Mouse (Mus musculus): ENCODE measurements around the gene Sh3kbp1. TPM values are rescaled to one million over a fixed set of nuclear protein-coding genes. Genes with fewer than 3 reads are reported as not detected.

The Sh3kbp1 gene
- polyA plus RNA-seq, 1 experiment from 2014 or later: 38.7 TPM

GRCm38 (mm10) chrX:159912061-159912460 lies 285.0 kb downstream of the Sh3kbp1 start:
- H3K4me1 ChIP-seq (replicated peaks; ENCODE audit: control insufficient read depth, insufficient read depth, low read length): no peaks in the 10 kb centered on the region
- no peak overlapping the region for H3K4me2 ChIP-seq (ENCODE audit: low read length)
- DNase-seq (ENCODE audit: low spot score) (no peak), ATAC-seq (replicated peaks; ENCODE audit: low FRiP score, low TSS enrichment, low read depth) (no peak)
- no peaks in the 10 kb centered on the region for H3K27me3 ChIP-seq (replicated peaks; ENCODE audit: control insufficient read depth, insufficient read depth, low read length)
- H3K9me3 ChIP-seq (ENCODE audit: control insufficient read depth, low read length): no peaks in the 10 kb centered on the region
- no peak overlapping the region for H3K4me3 ChIP-seq (ENCODE audit: low read depth, low read length)
- whole genome bisulfite sequencing: 84% methylated on average over 3 of the region's 3 CpGs
- H3K9ac ChIP-seq (ENCODE audit: low read length): no peak overlapping the region
- no peak overlapping the region for H3K27ac ChIP-seq (ENCODE audit: low read depth)
- H3K36me3 ChIP-seq (ENCODE audit: control insufficient read depth, insufficient read depth, low read length): no peaks in the 10 kb centered on the region

GRCm38 (mm10) chrX:159913489-159913888 lies 286.4 kb downstream of the Sh3kbp1 start:
- Histone ChIP-seq H3K27ac (ENCODE audit: low read depth) (no peak overlapping the region), H3K36me3 (ENCODE audit: control insufficient read depth, insufficient read depth, low read length) (no peaks in the 10 kb centered on the region), H3K4me2 (ENCODE audit: low read length) (no peak overlapping the region), H3K27me3 (replicated peaks; ENCODE audit: control insufficient read depth, insufficient read depth, low read length) (no peaks in the 10 kb centered on the region), H3K9me3 (ENCODE audit: control insufficient read depth, low read length) (no peaks in the 10 kb centered on the region), H3K4me1 (replicated peaks; ENCODE audit: control insufficient read depth, insufficient read depth, low read length) (no peaks in the 10 kb centered on the region), H3K9ac (ENCODE audit: low read length) (no peak overlapping the region), H3K4me3 (ENCODE audit: low read depth, low read length) (no peak overlapping the region)
- 75% methylated on average over 3 of the region's 3 CpGs for WGBS
- ATAC-seq (replicated peaks; ENCODE audit: low FRiP score, low TSS enrichment, low read depth) (no peak), DNase-seq (ENCODE audit: low spot score) (no peak)

- ATAC-seq (replicated peaks; ENCODE audit: low FRiP score, low TSS enrichment, low read depth) (no peak), DNase-seq (ENCODE audit: low spot score) (no peak)
- no peaks in the 10 kb centered on the region for H3K4me1 ChIP-seq (replicated peaks; ENCODE audit: control insufficient read depth, insufficient read depth, low read length)
- no peak overlapping the region for H3K9ac ChIP-seq (ENCODE audit: low read length)
- 55% methylated on average over 1 of the region's 1 CpGs for WGBS
- 0 out of 2 replicates have a peak, but pooled peaks cover 3% of the 10 kb centered on the region for H3K27me3 ChIP-seq (replicated peaks; ENCODE audit: control insufficient read depth, insufficient read depth, low read length)
- no peaks in the 10 kb centered on the region for H3K36me3 ChIP-seq (ENCODE audit: control insufficient read depth, insufficient read depth, low read length)
- H3K9me3 ChIP-seq (ENCODE audit: control insufficient read depth, low read length): no peaks in the 10 kb centered on the region
- no peak overlapping the region for H3K27ac ChIP-seq (ENCODE audit: low read depth)
- H3K4me2 ChIP-seq (ENCODE audit: low read length): no peak overlapping the region
- H3K4me3 ChIP-seq (ENCODE audit: low read depth, low read length): no peak overlapping the region
These were observed 288.1 kb downstream of the Sh3kbp1 start for GRCm38 (mm10) chrX:159915125-159915524.

- no peaks in the 10 kb centered on the region for H3K4me1 ChIP-seq (replicated peaks; ENCODE audit: control insufficient read depth, insufficient read depth, low read length)
- H3K27me3 ChIP-seq (replicated peaks; ENCODE audit: control insufficient read depth, insufficient read depth, low read length): 0 out of 2 replicates have a peak, but pooled peaks cover 11% of the 10 kb centered on the region
- H3K4me3 ChIP-seq (ENCODE audit: low read depth, low read length): no peak overlapping the region
- H3K27ac ChIP-seq (ENCODE audit: low read depth): no peak overlapping the region
- H3K9ac ChIP-seq (ENCODE audit: low read length): no peak overlapping the region
- no peak for DNase-seq (ENCODE audit: low spot score)
- 84% methylated on average over 6 of the region's 6 CpGs for WGBS
- H3K36me3 ChIP-seq (ENCODE audit: control insufficient read depth, insufficient read depth, low read length): no peaks in the 10 kb centered on the region
- ATAC-seq (replicated peaks; ENCODE audit: low FRiP score, low TSS enrichment, low read depth): no peak
- no peaks in the 10 kb centered on the region for H3K9me3 ChIP-seq (ENCODE audit: control insufficient read depth, low read length)
- no peak overlapping the region for H3K4me2 ChIP-seq (ENCODE audit: low read length)
These were observed 297.7 kb downstream of the Sh3kbp1 start for GRCm38 (mm10) chrX:159924759-159925158.

- ATAC-seq (replicated peaks; ENCODE audit: low FRiP score, low TSS enrichment, low read depth): no peak
- Histone ChIP-seq H3K9me3 (ENCODE audit: control insufficient read depth, low read length) (no peaks in the 10 kb centered on the region), H3K4me2 (ENCODE audit: low read length) (no peak overlapping the region), H3K9ac (ENCODE audit: low read length) (no peak overlapping the region), H3K4me3 (ENCODE audit: low read depth, low read length) (no peak overlapping the region), H3K4me1 (replicated peaks; ENCODE audit: control insufficient read depth, insufficient read depth, low read length) (no peaks in the 10 kb centered on the region), H3K36me3 (ENCODE audit: control insufficient read depth, insufficient read depth, low read length) (no peaks in the 10 kb centered on the region), H3K27me3 (replicated peaks; ENCODE audit: control insufficient read depth, insufficient read depth, low read length) (0 out of 2 replicates have a peak, but pooled peaks cover 18% of the 10 kb centered on the region), H3K27ac (ENCODE audit: low read depth) (no peak overlapping the region)
- no peak for DNase-seq (ENCODE audit: low spot score)
- 81% methylated on average over 5 of the region's 5 CpGs for WGBS
These were observed 301.1 kb downstream of the Sh3kbp1 start for GRCm38 (mm10) chrX:159928165-159928564.

GRCm38 (mm10) chrX:159928834-159929233 lies 301.8 kb downstream of the Sh3kbp1 start:
- no peaks in the 10 kb centered on the region for H3K4me1 ChIP-seq (replicated peaks; ENCODE audit: control insufficient read depth, insufficient read depth, low read length)
- no peaks in the 10 kb centered on the region for H3K36me3 ChIP-seq (ENCODE audit: control insufficient read depth, insufficient read depth, low read length)
- no peak overlapping the region for H3K4me2 ChIP-seq (ENCODE audit: low read length)
- ATAC-seq (replicated peaks; ENCODE audit: low FRiP score, low TSS enrichment, low read depth) (no peak), DNase-seq (ENCODE audit: low spot score) (no peak)
- H3K9me3 ChIP-seq (ENCODE audit: control insufficient read depth, low read length): no peaks in the 10 kb centered on the region
- 68% methylated on average over 3 of the region's 3 CpGs for WGBS
- 0 out of 2 replicates have a peak, but pooled peaks cover 18% of the 10 kb centered on the region for H3K27me3 ChIP-seq (replicated peaks; ENCODE audit: control insufficient read depth, insufficient read depth, low read length)
- H3K4me3 ChIP-seq (ENCODE audit: low read depth, low read length): no peak overlapping the region
- H3K9ac ChIP-seq (ENCODE audit: low read length): no peak overlapping the region
- no peak overlapping the region for H3K27ac ChIP-seq (ENCODE audit: low read depth)

GRCm38 (mm10) chrX:159932027-159932426 lies 305.0 kb downstream of the Sh3kbp1 start:
- ATAC-seq (replicated peaks; ENCODE audit: low FRiP score, low TSS enrichment, low read depth) (no peak), DNase-seq (ENCODE audit: low spot score) (no peak)

GRCm38 (mm10) chrX:159942569-159942968 lies 315.5 kb downstream of the Sh3kbp1 start:
- no peaks in the 10 kb centered on the region for H3K9me3 ChIP-seq (ENCODE audit: control insufficient read depth, low read length)
- H3K27me3 ChIP-seq (replicated peaks; ENCODE audit: control insufficient read depth, insufficient read depth, low read length): no peaks in the 10 kb centered on the region
- H3K4me3 ChIP-seq (ENCODE audit: low read depth, low read length): no peak overlapping the region
- 68% methylated on average over 2 of the region's 2 CpGs for whole genome bisulfite sequencing
- H3K4me1 ChIP-seq (replicated peaks; ENCODE audit: control insufficient read depth, insufficient read depth, low read length): no peaks in the 10 kb centered on the region
- ATAC-seq (replicated peaks; ENCODE audit: low FRiP score, low TSS enrichment, low read depth): no peak
- no peak overlapping the region for H3K9ac ChIP-seq (ENCODE audit: low read length)
- no peak for DNase-seq (ENCODE audit: low spot score)
- no peak overlapping the region for H3K27ac ChIP-seq (ENCODE audit: low read depth)
- H3K4me2 ChIP-seq (ENCODE audit: low read length): no peak overlapping the region
- H3K36me3 ChIP-seq (ENCODE audit: control insufficient read depth, insufficient read depth, low read length): no peaks in the 10 kb centered on the region

More at GRCm38 (mm10) chrX:159932027-159932426, 305.0 kb downstream of the Sh3kbp1 start:
- Histone ChIP-seq H3K4me2 (ENCODE audit: low read length) (no peak overlapping the region), H3K9ac (ENCODE audit: low read length) (no peak overlapping the region), H3K27me3 (replicated peaks; ENCODE audit: control insufficient read depth, insufficient read depth, low read length) (0 out of 2 replicates have a peak, but pooled peaks cover 18% of the 10 kb centered on the region), H3K36me3 (ENCODE audit: control insufficient read depth, insufficient read depth, low read length) (no peaks in the 10 kb centered on the region), H3K27ac (ENCODE audit: low read depth) (no peak overlapping the region), H3K9me3 (ENCODE audit: control insufficient read depth, low read length) (no peaks in the 10 kb centered on the region), H3K4me1 (replicated peaks; ENCODE audit: control insufficient read depth, insufficient read depth, low read length) (no peaks in the 10 kb centered on the region), H3K4me3 (ENCODE audit: low read depth, low read length) (no peak overlapping the region)
- WGBS: 96% methylated on average over 1 of the region's 1 CpGs

GRCm38 (mm10) chrX:159943586-159943985 lies 316.5 kb downstream of the Sh3kbp1 start:
- Histone ChIP-seq H3K27me3 (replicated peaks; ENCODE audit: control insufficient read depth, insufficient read depth, low read length) (no peaks in the 10 kb centered on the region), H3K9me3 (ENCODE audit: control insufficient read depth, low read length) (no peaks in the 10 kb centered on the region), H3K4me3 (ENCODE audit: low read depth, low read length) (no peak overlapping the region), H3K4me2 (ENCODE audit: low read length) (no peak overlapping the region), H3K36me3 (ENCODE audit: control insufficient read depth, insufficient read depth, low read length) (no peaks in the 10 kb centered on the region), H3K4me1 (replicated peaks; ENCODE audit: control insufficient read depth, insufficient read depth, low read length) (no peaks in the 10 kb centered on the region), H3K27ac (ENCODE audit: low read depth) (no peak overlapping the region), H3K9ac (ENCODE audit: low read length) (no peak overlapping the region)
- 88% methylated on average over 1 of the region's 1 CpGs for WGBS
- no peak for ATAC-seq (replicated peaks; ENCODE audit: low FRiP score, low TSS enrichment, low read depth)
- no peak for DNase-seq (ENCODE audit: low spot score)

All from intestine, embryonic 14.5 days (tissue).